Mouse (Mus musculus) liver, postnatal 0 days (tissue): ENCODE measurements around the gene 6430571L13Rik.

Experiments used
- CTCF ChIP-seq: sonication (generic); IDR thresholded peaks from 2 replicates; pipeline ENCODE4 v1.5.1; 2016; ENCODE audit warnings: antibody characterized with exemption, low read depth
- EP300 ChIP-seq: IDR thresholded peaks from 2 replicates; pipeline ENCODE4 v1.6.1; 2016; ENCODE audit warnings: antibody characterized with exemption, low read depth, mild to moderate bottlenecking

GRCm38 (mm10) chr9:107309171-107309570 is 31.2 kb upstream of the 6430571L13Rik start:
- TF ChIP-seq CTCF (no peak), EP300 (no peak)
